Mouse (Mus musculus) kidney, postnatal 36 days (tissue): ENCODE data around the gene Auts2.

Experiments used
- DNase-seq, 2 experiments: peaks; one replicate each; pipeline ENCODE4 v3.0.0; 2021 to 2022; ENCODE audit warnings: mixed read lengths in 2 of 2

Auts2 gene

DNA sequence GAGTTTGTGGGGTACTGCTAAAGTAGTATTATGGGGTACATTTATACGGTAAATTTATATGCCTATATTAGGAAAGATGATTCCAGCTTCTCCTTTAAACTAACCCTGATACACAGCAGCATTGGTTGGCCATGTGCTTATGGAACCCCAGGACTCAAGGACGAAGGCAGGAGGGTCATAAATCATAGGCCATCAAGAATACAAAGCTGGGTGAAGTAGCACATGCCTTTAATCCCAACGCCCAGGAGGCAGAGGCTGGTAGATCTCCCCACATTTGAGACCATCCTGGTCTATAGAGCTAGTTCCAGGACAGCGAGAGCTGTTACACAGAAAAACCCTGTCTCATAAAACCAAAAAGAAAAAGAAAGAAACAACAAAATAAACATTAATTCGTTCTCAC, 307.7 kb downstream of the Auts2 start:
- no peak for DNase-seq

DNA sequence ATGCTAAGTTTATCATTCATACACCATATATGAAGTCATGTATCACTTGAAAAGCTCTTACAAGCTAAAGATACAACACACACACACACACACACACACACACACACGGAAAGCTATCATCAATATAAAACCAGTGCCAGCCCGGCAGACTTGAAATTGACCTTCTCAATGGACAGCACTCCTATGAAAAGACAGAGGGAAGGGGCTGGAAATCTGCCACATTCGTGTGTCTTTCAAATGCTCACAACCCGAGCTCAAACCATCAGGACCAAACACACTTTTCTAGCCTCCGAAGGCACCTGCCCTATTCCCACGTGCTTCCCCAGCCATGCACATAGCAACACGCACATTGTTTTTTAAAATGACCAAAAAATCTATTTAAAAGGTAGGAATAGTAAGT, 308.7 kb downstream of the Auts2 start:
- DNase-seq: no peak

DNA sequence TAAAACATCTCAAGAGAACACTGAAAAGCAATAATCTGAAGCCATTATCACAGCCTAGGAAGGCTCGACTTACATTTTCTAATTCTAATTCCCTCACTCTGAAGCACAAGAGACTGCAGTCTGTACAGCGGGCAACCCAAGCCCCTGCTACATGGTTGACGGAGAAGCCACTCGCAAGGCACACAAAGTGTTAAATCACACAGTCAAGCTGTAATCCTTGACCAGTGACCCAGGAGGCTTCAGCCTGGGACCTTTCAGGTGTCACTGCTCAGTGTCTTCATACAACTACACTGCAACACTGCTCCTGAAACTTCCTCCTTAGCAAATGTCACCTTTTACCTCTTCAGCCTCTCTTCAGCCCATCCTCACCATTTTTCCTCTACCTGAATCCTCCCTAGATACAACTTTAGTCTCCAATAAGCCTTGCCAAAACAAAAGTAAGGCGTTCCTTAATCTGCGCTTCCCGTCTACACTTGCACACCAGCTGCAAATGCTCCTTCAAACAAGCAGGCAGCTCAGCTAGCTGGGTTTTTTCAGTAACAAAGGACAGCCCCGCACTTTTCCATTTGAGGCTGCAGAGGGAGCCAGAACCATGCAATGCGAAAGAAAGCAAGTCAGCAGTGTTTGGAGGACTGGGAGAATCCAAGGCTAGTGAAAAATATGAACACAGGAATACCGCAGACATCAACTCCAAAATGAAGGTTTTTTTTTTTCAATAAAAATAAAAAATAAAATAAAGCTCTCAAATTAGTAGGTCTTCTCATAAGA, 311.7 kb downstream of the Auts2 start:
- DNase-seq: peak; percentile 48 to 66

DNA sequence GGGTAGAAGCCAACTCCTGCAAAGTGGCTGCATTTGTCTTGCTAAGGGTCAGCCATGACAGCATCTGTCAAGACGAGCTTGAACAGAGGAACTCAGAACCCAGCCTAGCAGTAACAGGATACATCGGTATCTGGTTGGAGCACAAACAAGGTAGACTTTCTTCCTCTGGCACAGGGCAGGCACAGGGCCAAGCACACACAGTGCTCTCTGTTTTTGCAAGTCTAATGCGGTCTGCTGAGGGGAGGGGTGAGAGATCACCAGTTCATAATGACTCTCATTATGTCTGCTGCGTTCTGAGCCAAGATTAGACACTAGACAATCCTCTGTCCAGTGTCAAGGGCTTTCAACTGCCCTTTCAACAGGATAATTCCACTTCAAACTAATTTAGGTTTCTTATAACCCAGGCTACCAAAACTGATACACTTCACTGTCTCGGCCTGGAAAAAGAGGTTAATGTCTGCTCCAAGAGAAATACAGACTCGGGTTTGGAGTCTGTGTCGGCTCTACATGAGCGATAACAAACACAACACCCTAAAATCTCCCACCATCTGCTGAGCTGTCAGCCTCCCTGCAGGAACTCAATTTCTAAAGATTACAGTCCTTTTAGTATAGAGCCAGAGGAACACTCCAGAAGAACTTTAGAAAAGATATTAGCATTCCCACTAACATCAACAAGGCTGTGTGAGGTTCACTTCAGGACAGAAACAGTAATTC, 313.3 kb downstream of the Auts2 start:
- DNase-seq: peak; percentile 82 to 83

DNA sequence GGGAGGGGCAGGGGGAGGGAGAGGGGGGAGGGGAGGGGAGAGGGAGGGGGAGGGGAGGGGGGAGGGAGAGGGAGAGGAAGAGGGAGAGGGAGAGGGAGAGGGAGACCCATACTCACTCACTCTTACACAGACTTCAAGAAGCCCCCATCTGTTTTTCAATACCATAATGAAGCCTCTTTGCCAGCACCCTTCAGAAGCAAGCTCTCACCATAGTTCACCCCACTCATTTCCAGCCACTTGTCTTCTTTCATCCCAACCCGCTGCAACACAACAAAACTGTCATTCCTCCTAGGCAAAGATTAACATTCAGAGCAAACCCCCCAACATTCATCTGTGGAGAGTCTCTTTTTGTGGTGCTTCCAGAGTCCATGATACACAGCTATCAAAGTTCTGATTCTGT, 314.1 kb downstream of the Auts2 start:
- DNase-seq: no peak

DNA sequence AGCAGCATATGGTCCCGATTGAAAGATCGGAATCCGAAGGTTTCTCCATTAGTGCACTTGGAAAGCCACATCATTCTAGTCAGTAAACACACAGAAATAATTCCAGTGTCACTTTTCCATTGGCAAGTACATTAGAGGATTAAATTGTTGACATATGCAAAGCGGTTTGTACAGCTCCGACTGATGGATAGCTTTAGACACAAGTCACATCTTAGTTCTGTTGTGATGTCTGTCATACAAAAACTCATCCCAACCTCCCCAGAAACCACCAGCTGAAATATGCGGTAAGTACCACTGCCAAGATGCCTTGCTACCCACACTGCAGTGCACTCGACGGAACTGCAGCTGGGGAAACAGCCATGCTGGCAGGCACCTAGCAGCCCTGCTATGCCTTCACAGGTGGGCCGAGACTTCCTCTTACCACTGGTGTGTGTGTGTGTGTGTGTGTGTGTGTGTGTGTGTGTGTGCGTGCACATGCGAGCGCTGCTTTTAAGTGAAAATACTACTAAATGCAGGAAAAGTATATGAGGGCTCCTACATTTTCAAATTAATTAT, 322.7 kb downstream of the Auts2 start:
- DNase-seq: no peak

DNA sequence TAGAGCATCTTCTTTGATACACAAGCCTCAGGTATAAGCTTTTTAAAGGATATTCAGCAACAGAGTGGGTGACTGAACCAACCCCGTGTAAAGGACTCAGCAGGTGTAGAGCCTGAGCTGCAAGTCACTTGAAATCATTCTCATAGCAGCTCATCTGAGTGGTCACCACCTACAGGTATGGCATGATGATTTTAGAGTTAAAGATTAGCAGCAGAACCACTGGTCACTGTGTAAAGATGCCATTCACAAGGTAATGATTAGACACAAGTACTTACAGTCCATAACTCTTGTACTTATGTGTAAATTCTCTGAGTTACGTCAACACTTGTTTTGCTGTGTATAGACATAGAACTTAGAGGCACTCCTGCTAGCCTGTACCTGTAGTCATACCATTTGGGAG, 327.0 kb downstream of the Auts2 start:
- DNase-seq: no peak

DNA sequence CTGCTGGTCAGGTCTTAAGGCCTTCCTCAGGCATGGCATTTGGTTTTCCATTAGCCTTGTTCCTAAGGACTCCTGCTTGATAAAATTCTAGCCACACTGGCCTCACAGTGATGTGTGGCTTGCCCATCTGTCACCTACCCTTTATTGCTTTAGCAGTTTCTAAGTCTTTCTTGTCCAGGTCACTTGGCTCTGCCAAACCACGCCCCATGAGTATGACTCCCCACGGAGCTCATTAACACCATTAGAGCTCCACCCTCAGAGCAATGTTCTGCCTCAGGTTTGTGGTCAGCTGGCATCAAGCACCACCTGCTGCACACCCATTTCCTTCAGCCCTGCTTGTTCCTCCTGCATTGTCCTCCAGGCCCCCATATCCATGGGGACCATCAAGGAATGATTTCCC, 330.7 kb downstream of the Auts2 start:
- no peak for DNase-seq

DNA sequence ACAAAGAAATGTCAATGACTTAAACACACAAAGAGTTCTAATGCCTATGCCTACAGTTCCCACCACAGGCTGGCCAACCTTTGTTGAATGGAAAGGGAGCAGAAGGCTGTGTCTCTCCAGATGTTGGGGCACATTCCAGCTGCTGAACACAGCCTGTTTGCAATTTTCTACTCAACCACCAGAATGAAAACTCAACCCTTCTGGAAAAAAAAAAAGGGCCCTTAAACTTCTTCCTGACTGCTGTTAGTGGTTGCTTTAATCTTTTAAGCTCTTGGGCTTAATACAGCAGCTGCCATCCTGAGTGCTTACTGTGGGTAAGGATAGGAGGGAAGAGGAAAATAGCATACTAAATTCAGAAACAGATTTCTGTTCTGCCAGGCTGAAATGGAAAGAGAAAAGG, 333.4 kb downstream of the Auts2 start:
- no peak for DNase-seq

DNA sequence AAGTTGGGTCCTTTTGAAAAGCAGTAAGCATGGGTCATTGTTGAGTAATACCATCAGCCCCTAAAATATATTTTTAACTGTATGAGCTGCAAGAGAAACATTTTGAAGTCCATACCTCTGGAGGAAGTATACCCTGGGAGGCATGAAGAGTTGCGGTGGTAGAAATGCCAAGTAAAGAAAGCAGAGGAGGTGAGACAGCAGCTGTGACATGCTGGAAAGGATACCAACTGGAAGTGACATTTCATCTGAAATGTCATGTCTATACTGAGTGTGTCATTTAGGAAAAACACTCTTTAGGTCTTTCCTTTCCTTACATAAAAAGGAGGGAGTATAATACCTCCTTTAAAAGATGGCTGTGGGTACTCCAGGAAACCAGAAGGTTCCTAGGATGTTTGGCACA, 336.9 kb downstream of the Auts2 start:
- DNase-seq: no peak

DNA sequence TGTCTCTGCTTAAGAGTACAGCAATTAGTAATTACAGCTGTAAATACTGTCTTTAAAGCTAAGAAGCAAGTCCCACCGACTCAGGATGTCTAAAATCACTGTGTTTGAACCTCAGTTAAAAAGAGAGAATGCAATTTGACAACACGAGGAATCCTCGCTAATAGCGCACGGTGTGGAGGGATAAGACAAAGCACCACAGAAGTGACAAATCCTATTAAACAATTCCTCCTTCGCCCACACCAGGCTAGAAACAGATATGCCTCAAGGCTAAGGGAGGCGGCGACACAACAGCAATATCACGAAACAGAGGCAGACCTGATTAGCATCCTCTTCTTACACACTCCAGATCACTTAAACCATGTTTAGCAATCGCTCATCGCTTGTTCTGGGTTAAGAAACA, 339.3 kb downstream of the Auts2 start:
- no peak for DNase-seq

DNA sequence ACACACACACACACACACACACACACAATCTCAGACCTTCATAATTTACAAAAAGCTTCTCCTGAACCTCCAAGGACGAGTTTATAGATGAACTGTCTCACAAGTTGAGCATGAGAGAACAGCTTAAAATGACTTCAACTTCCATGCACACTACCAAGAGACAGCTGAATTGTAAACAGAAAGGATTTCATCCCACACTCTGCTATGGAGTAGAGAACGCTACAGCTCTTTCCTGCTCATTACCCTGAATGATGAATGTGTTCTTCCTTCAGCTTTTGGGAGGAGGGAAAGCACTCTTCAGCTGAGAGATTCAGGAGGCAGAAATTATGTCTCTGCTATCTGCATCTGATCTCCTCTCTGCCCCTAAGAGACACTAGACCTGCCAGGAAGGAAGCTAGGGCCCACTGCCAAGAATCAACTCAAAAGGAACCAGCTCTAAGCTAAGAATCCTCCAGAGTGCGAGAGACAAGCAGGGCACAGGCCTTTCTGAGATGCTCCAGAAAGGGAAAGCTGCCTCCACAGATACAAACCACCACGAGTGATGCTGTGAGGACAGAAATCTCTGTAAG, 342.0 kb downstream of the Auts2 start:
- peak; percentile 31 to 61 for DNase-seq

DNA sequence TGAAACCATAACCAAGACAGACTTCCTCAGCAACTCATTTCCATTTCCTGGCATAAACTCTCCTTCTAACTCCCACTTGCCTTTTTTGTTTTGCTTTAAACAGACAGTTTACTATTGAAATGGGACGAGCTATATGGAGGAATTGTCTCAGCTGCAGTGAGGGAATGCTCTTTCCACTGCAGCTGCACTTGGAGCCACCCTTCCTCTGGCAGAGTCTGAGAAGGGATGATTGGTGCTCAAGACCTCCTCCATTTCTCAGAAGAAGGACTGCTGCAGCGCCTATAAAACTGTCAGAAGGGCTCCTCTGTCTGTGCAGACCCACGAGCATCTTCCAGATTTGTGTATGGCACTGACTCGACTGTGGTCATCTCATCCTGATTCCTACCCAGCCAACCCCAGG, 342.5 kb downstream of the Auts2 start:
- DNase-seq: no peak

DNA sequence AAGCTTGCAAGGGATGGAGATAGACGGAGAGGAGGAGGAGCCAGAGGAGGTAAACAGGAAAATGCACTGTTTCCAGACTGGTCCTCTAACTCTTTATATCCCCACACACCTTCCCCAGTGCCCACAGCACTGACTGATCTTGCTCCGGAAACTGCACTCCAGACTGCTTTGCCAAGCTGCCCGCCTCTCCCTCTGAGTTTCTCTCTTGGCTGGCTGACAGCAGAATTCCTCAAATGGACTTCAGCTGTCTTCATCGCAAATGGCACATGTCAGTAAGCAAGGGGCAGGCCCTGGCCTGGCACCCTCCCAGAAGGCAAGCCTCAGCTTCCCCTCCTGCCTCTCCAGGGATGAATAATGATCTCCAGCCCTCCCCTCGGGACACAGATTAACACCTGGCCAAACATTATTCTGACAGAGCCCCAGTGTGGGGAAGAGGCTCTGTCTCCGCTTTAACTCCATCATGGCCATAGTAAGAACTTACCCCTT, 348.1 kb downstream of the Auts2 start:
- DNase-seq: peak; percentile 76 to 83

DNA sequence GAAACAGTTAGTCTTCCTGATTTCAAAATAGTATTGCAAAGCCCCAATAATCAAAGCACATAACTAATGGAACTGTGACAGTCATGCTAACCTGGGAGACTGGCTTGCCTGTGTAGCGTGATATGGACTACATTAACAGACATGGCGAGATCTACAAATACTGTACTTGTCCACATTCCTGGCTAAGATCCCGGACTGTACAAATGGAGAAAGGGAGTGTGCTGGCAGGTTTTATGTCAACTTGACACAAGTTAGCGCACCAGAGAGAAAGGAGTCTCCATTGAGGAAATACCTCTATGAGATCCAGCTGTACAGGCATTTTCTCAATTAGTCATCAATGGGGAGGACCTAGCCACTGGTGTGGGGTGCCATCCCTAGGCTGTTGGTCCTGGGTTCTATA, 353.0 kb downstream of the Auts2 start:
- no peak for DNase-seq

DNA sequence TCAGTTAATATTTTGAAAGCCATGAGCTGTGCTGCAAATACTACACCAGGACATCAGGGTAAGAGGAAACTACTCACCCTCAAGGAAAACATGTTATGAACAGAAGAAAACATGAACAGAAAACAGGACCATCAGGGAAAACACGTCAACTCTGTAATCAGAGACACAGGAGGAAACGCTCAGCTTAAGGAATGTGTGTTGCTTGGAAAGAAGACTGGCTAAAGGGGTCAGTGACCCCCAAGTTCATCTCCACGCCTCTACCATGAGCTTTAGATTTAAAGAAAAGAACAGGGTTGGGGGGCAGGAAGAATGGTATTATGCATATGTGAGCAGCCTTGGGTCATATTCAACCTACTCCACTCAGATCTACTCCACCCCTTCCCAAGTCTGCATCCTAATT, 356.5 kb downstream of the Auts2 start:
- DNase-seq: no peak

DNA sequence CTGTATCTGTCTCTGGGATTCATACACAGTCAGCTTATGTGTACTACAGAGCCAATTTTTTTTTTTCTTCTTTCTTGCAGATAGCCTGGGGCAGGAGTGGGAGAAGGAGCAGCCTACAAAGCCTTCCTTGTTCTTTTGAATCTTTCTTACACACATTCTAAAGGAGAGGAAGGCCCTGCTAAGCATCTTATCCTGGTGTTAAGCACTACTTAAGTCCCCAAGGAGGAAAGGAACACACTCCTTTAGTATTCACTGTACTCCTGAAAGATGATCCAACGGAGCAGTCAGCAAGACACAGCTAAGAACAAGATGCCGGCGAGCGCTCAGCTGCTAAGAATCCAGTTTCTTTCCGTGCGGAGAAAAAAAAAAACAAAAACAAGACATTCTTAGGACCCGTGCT, 356.9 kb downstream of the Auts2 start:
- DNase-seq: no peak

DNA sequence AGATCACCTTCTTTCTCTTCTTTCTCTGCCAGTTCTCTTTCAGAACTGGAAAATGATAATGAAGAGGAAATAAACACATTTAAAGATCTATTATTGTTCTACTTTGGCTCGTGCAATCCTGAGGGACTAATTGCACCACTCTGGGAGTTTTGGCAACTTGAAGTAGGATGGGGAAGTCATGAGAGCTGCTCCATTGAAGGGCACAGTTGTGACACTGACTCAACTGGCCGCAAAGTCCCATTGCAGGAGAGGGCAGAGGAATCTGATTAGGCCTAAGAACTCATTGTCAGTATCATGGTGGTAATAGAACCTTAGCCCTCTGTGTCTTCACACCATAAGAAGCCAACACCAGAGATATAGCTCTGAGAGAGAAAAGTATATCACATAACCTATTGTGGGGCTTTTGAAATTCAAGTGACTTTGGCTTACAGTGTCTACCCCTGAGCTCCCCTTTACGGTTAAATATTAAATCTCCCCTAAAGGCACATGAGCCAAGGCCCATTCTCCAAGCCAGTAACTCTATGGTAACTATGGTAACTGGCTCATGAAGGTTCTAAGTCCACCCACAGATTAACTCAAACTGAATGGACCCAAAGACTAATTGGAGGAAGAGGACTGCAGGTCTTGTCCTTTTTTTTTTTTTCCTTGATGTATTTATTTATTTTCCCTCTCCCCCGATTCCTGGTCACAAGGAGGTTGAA, 358.6 kb downstream of the Auts2 start:
- DNase-seq: peak in 1 of 2 experiments; percentile 76

DNA sequence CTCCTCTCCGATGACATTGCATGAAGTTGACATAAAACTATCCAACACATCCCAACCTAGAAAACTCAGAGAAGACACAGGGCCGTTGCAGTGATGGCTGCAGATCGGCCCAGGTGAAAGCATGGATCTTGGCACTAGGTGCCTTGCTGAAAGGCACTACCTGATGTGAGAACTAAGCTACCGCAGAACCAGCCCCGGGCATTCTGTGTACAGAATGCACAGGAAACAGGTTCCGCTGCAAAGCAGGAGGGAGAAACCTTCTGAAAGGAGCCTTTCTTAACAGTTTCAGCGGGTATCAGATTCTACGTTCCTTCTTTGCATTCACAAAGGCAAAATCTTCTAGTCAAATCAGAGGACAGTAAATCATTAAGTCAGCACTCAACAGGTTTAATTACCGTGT, 361.1 kb downstream of the Auts2 start:
- no peak for DNase-seq

DNA sequence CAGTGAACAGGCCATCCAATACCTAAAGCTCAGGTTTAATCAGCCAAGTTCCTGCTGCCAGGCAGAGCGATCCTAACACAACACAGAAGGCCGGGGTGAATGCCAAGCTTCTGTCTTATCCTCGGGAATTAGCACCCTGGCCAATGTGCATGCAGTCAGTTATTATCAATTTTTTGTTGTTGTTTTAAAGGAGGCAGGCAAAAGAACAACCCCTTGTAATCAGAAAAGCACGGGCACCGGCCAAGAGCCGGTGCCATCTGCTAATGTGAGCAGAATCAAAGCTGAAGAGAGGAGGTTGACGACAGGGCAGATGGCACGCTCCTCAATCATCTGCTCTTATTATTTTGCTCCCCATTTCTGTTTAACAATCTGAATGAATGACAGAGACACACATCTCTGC, 373.1 kb downstream of the Auts2 start:
- DNase-seq: no peak

DNA sequence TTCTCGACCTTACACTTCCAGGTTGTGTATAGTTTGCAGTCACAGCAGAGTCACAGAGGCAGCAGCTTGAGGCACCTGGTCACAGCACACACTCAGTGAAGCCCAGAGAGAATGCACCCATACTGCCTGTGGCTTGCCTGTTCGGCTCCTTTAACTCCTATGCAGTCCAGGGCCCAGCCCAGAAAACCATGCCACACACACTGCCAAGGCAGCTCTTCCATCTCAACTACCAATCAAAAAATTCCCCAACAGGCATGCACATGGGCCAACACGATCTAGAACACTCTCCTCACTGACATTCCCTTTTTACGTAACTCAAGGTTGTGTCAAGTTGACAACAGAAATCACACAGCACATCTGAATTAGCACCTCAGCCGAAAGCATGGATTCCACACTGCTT, 374.3 kb downstream of the Auts2 start:
- DNase-seq: no peak

DNA sequence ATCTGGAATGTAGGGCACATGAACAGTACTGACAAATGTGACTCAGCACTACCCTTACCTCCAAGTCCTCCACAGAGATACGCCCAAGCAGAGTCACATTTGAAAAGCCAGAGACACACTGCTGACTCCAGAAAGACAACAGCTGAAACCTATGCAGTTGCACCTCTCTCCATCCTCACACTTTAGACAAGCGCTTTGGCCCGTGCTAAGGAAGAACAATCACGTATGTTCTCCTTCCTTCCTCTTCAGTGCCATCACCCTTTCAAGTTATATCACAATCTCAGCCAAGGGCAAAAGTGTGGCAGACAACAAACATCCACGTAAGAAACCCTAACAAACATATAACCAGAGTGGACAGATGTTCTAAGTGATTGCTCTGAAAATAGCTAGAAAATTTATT, 374.9 kb downstream of the Auts2 start:
- DNase-seq: no peak

DNA sequence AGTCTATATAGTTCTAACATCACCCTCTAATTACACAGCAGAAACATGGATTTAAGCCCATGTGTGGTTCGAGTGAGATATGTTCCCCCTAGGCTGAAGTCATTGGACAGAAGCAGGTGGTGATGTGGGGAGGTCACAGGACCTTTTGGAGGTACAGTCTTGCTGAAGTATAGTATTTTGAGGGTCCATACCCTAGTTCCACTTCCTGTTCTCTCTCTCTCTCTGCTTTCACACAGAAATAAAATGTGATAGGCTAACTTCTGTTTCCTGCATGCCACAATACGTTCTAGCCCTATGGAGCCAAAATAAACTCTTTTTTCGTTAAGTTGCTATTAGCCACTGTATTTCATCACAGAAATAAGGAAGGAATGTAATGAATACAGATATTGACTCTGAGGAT, 376.6 kb downstream of the Auts2 start:
- no peak for DNase-seq
